Mouse (Mus musculus) small intestine, adult 2 months (tissue): ENCODE measurements around the gene Tas2r135. TPM values are rescaled to one million over a fixed set of nuclear protein-coding genes. Genes with fewer than 3 reads are reported as not detected.

Experiments used
- H3K27ac ChIP-seq: fragments of 200-500 bp; 2 replicates; pipeline ENCODE4 v1.5.1; 2012; ENCODE audit warnings: low read depth, low read length, control low read depth, inconsistent platforms; ENCODE audit not compliant: insufficient read depth
- H3K27me3 ChIP-seq: fragments of 200-500 bp; 2 replicates; pipeline ENCODE4 v1.6.1; 2012; ENCODE audit warnings: mild to moderate bottlenecking, moderate library complexity, low read length, inconsistent platforms; ENCODE audit not compliant: control insufficient read depth, insufficient read depth
- H3K36me3 ChIP-seq: fragments of 200-500 bp; 2 replicates; pipeline ENCODE4 v1.6.1; 2012; ENCODE audit warnings: mild to moderate bottlenecking, low read length, control low read depth, inconsistent platforms; ENCODE audit not compliant: control insufficient read depth, insufficient read depth
- H3K4me1 ChIP-seq: fragments of 200-500 bp; 2 replicates; pipeline ENCODE4 v1.6.1; 2012; ENCODE audit warnings: low read length, inconsistent platforms, mixed read lengths; ENCODE audit not compliant: control insufficient read depth, insufficient read depth, insufficient read length
- H3K4me3 ChIP-seq: fragments of 200-500 bp; 2 replicates; pipeline ENCODE4 v1.5.1; 2012; ENCODE audit warnings: low read depth, mild to moderate bottlenecking, control low read depth, inconsistent platforms, low read length, moderate library complexity
- CTCF ChIP-seq: fragments of 200-500 bp; IDR thresholded peaks from 2 replicates; pipeline ENCODE4 v1.5.1; 2012; ENCODE audit warnings: low read depth, mild to moderate bottlenecking, control low read depth, inconsistent platforms, low read length, moderate library complexity, mixed read lengths; ENCODE audit not compliant: insufficient replicate concordance, insufficient read length; ENCODE audit errors: extremely low read depth
- POLR2A ChIP-seq: fragments of 200-500 bp; IDR thresholded peaks from 2 replicates; pipeline ENCODE4 v1.6.1; 2012; ENCODE audit warnings: low read depth, mild to moderate bottlenecking, control low read depth, inconsistent platforms, low read length, moderate library complexity
- WGBS: fragments of 180-500 bp; shearing (Covaris S2); methylation state at CpG from one replicate; pipeline ENCODE4 v1.1.7; 2018; 5-methylcytosine and 5-hydroxymethylcytosine counted together
- polyA plus RNA-seq: library from polyadenylated mRNA; depleted of rRNA; stranded (reverse); fragments of >200 nt; gene quantifications from 2 replicates; pipeline ENCODE4 v1.2.3, GENCODE M21; 2012

The Tas2r135 gene
- polyA plus RNA-seq, 1 experiment: not detected

DNA sequence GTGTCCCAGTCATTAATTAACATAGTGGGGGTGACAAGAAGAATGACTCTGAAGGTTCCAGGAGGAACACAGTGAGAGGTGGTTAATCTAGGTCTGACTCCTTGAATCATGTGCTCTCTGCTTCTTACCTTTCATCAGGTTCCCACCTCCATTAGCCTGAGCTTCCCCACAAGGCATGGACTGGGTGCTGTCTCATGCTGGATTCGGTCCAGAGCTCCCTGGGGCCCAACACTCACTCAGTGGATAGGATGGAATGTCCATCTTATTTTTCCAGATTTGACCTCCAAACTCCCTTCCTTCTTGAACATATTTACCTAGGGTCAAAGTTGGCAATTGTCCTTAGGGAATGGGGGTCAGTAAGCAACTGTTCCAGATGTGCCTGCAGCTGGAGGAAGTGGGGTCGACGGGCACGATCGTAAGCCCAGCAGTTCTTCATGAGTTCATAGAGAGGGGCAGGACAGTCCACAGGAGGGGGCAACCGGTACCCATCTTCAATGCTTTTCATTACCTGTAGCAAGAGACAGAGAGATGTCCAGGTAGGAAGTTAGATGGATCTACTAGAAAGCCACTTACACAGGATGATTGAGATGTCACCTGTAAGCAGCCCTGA is 44.9 kb upstream of the Tas2r135 start:
- Histone ChIP-seq H3K4me1 (peaks cover 18% of the 10 kb centered on the region), H3K36me3 (peaks cover 86% of the 10 kb centered on the region), H3K27me3 (no peaks in the 10 kb centered on the region), H3K27ac (no peak overlapping the region), H3K4me3 (no peak overlapping the region)
- 85% methylated on average over 6 of the region's 6 CpGs for WGBS
- TF ChIP-seq CTCF: no peak
- no peak for TF ChIP-seq POLR2A

DNA sequence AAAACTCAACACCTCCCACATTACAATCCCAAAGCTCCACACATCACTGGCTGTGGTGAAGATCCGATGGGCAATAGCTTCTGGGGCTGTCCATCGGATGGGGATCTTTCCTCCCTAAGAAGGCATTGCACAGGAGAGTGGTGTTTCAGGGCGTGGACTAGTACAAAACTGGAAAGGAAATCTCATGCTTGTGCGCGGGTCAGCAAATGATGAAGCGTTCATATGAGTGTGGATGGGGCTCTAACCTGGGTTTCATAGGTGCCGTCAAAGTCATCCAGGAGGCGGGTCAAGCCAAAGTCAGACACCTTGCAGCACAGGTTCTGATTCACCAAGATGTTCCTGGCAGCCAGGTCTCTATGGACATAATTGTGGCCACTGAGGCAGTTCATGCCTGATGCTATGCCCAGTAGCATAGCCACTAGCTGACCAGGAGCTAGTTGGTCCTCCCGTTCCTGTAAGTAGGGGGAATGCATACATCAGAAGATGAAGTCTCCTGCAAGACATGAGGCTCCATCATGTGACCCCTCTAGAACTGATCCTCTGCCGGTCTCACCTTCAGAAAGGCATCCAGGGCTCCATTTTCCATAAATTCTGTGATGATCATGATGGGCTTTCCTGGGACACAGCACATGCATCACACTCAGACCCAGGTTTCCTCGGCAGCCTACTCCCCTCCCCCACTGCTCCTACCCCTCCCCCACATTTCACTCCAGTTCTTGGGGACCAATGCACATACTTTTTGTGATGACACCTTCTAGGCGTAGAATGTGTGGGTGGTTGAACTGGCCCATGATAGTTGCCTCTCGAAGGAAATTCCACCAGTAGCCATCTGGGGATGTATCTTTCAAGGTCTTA is 44.0 kb upstream of the Tas2r135 start:
- TF ChIP-seq CTCF (no peak), POLR2A (no peak)
- Histone ChIP-seq H3K36me3 (peaks cover 83% of the 10 kb centered on the region), H3K4me1 (peaks cover 12% of the 10 kb centered on the region), H3K4me3 (no peak overlapping the region), H3K27me3 (no peaks in the 10 kb centered on the region), H3K27ac (no peak overlapping the region)
- 92% methylated on average over 13 of the region's 13 CpGs for WGBS

DNA sequence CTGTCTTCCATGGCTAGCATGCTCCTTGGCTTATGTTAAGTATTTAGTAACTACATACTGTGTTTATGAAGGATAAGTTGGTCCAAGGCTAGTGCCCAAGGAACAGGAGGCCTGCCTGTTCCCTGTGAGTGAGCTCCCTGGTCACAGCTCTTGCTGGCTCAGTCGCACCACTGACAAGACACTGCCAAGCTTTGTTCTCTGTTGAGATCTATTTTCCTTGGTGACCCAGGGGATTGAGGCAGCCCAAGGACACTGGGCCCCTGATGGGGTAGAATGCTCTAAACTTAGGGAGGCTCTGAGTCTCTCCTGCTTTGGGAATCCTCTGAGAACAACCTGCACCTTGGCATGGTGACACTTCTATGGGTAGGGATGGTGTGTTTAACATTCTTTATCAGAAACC is 43.2 kb upstream of the Tas2r135 start:
- WGBS: 83% methylated on average over 1 of the region's 1 CpGs
- no peaks in the 10 kb centered on the region for H3K27me3 ChIP-seq
- no peak for TF ChIP-seq POLR2A
- TF ChIP-seq CTCF: no peak
- H3K4me1 ChIP-seq: peaks cover 7% of the 10 kb centered on the region; the same call in 1 of the 2 replicates
- no peak overlapping the region for H3K27ac ChIP-seq
- H3K4me3 ChIP-seq: no peak overlapping the region
- H3K36me3 ChIP-seq: peaks cover 80% of the 10 kb centered on the region

DNA sequence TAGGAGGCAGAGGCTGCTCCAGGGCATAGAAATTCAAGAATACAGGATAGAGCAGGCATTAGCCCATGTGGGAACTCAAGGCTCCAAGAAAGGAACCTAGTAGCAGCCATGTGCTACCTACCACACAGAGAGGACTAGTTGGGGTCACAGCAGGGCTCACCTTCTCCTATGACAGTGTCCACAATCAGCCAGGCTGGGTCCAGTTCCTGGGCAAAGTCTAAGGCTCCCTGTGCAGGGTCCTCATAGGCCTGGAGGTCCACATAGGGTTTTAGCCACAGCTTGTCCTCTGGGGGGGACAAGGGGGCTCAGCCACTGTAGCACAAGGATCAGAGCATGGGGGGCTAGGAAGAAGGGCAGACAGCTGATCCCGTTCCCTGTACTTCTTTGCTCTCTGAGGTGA is 42.7 kb upstream of the Tas2r135 start:
- Histone ChIP-seq H3K4me1 (peaks cover 3% of the 10 kb centered on the region), H3K36me3 (peaks cover 81% of the 10 kb centered on the region), H3K27me3 (no peaks in the 10 kb centered on the region), H3K4me3 (no peak overlapping the region), H3K27ac (no peak overlapping the region)
- WGBS: 97% methylated on average over 1 of the region's 1 CpGs
- TF ChIP-seq POLR2A (no peak), CTCF (no peak)

DNA sequence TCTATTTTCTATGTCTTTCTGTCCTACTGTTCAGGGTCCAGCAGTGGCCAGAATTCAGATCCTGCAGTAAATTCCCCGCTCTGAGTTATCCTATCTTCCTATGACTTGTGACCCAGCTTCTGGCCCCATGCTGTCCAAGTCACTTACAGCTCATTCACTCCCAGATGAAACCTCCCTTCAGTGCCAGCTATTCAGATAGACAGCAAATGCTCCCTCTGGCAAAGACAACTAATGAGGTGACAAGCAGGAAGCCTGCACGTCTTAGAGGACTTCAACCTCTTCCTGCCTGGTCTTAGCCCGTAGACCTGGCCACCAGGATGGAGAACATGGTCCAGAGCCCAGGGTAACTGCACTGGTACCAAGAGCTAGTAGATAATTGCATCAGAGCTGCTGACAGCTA is 42.3 kb upstream of the Tas2r135 start:
- Histone ChIP-seq H3K4me1 (peaks cover 6% of the 10 kb centered on the region), H3K27ac (no peak overlapping the region), H3K27me3 (no peaks in the 10 kb centered on the region), H3K4me3 (no peak overlapping the region), H3K36me3 (peaks cover 80% of the 10 kb centered on the region)
- WGBS: 57% methylated on average over 3 of the region's 3 CpGs
- TF ChIP-seq CTCF: no peak

DNA sequence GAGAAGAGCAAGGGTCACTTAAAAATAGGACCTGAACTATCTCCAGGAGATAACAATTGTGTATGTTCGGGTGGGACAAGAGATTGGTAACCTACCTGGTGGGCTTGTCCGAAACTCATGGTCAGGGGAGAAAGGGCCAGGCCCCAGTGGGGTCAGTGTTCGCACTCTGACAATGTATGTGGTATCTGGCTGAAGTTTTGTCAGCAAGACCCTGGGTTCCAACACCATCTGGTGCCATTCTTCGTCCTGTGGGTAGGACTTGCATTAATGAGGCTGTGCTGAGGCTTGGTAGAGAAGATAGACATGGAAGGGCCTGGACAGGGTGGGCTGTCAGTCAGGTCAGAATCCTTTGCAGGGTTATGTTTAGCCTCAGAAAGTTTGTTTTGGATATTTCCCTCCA is 41.2 kb upstream of the Tas2r135 start:
- no peak overlapping the region for H3K4me3 ChIP-seq
- TF ChIP-seq CTCF (no peak), POLR2A (no peak)
- peaks cover 70% of the 10 kb centered on the region for H3K36me3 ChIP-seq
- 84% methylated on average over 4 of the region's 4 CpGs for WGBS
- H3K4me1 ChIP-seq: peaks cover 5% of the 10 kb centered on the region
- no peak overlapping the region for H3K27ac ChIP-seq
- no peaks in the 10 kb centered on the region for H3K27me3 ChIP-seq

DNA sequence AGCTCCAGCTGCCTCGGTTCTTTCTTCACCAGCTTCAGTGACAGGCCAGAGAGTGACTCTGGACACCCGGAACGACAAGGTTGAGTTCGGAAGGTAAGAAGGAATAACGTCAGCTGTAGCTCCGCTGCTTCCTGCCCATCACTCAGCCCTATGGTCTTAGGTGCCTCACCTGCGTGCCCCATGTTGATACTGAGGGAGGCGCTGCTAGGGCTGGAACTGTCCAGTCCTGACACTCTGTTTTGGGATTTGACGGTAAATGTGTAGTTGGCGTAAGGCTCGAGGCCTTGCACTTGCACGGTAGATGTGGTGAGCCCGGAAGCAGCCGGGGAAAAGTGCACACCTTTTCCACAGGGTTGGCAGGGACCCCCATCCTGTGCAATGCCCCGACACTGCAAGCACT is 40.6 kb upstream of the Tas2r135 start:
- Histone ChIP-seq H3K4me3 (no peak overlapping the region), H3K27ac (no peak overlapping the region), H3K4me1 (peaks cover 3% of the 10 kb centered on the region), H3K27me3 (no peaks in the 10 kb centered on the region), H3K36me3 (peaks cover 64% of the 10 kb centered on the region)
- 92% methylated on average over 15 of the region's 15 CpGs for WGBS
- TF ChIP-seq CTCF: no peak
- TF ChIP-seq POLR2A: no peak

DNA sequence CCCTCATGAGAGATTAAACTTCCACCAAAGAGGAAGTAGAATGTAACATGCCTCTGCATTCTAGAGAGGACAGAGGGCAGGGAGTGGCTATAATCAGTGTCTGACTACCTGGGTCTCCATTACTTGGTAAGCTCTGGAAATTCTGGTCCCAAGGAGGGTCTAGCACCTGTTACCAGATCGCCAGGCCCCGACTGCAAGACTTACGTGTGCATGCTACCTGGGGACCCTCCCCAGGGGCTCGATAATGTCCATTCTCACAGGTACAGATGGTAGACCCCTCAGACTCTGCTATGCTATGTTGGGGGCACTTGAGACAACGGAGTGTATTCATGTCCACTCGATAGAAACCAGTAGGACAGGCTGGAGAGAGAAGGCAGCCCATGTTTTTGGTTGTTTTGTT is 40.0 kb upstream of the Tas2r135 start:
- Histone ChIP-seq H3K4me3 (no peak overlapping the region), H3K27ac (no peak overlapping the region), H3K27me3 (no peaks in the 10 kb centered on the region), H3K36me3 (peaks cover 59% of the 10 kb centered on the region), H3K4me1 (peaks cover 3% of the 10 kb centered on the region)
- WGBS: 87% methylated on average over 6 of the region's 6 CpGs
- TF ChIP-seq CTCF: no peak
